Mouse (Mus musculus): Measurements from ENCODE around the gene Gm8180.
"Not testable (repeated sequence)": the region's sequence is repeated elsewhere in the genome, so short reads cannot be mapped to it uniquely, and the experiment has no call there.

The Gm8180 gene

GRCm38 (mm10) chr14:43784645-43785044 lies at the start of gene Gm8180:
Gene Gm8180 (minus strand): TSS chr14:43784745.
- DNase-seq (ENCODE audit: low spot score): not testable (repeated sequence)

GRCm38 (mm10) chr14:43830385-43830784 lies 45.8 kb upstream of the Gm8180 start:
- DNase-seq (ENCODE audit: low spot score): not testable (repeated sequence)

DNA sequence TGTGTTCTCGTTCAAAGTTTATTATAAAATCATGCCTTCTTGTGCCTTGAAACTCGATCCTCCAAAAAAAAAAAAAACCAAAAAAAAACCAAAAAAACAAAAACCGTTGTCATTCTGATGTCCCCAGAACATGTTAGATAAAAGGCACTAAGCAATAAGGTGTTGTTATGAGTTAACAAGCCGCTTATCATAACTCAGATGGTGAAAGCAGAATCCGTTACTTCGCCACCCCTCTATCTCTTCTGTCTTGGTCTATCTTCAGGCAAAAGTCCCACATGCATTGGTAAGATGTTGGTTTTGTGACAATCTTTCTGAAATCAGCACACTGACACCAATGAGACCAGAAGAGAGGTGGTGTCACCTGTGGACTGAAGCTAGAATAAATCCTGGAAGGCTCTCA lies 39.6 kb upstream of the Gm8180 start:
- DNase-seq (ENCODE audit: low spot score): not testable (repeated sequence)

- DNase-seq (ENCODE audit: low spot score): not testable (repeated sequence)
Observed at GRCm38 (mm10) chr14:43821869-43822268, 37.3 kb upstream of the Gm8180 start.

- not testable (repeated sequence) for DNase-seq (ENCODE audit: low spot score)
Observed at GRCm38 (mm10) chr14:43812458-43812857, 27.9 kb upstream of the Gm8180 start.

- DNase-seq (ENCODE audit: low spot score): not testable (repeated sequence)
Observed at GRCm38 (mm10) chr14:43808142-43808541, 23.6 kb upstream of the Gm8180 start.

DNA sequence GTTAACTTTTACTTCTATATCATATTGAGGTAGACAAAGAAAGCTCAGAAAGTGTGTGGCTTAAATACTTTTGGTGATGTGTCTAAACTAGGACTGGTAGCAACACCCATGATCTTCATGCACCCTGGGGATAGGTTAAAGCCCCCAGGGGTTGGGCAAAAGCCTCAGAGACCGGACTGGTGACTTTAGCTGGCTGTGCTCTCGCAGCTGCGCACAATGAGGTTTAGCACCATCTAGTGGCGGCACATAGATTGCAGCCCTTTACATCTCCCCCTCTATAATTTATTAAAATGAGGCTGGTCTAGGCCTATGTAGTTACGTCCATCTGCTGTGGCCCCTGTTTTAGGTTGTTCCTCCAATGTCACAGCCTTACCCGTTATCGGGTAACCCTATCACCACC lies 19.9 kb upstream of the Gm8180 start:
- not testable (repeated sequence) for DNase-seq (ENCODE audit: low spot score)

GRCm38 (mm10) chr14:43796905-43797470 lies 12.4 kb upstream of the Gm8180 start:
- DNase-seq (ENCODE audit: low spot score): not testable (repeated sequence)

DNA sequence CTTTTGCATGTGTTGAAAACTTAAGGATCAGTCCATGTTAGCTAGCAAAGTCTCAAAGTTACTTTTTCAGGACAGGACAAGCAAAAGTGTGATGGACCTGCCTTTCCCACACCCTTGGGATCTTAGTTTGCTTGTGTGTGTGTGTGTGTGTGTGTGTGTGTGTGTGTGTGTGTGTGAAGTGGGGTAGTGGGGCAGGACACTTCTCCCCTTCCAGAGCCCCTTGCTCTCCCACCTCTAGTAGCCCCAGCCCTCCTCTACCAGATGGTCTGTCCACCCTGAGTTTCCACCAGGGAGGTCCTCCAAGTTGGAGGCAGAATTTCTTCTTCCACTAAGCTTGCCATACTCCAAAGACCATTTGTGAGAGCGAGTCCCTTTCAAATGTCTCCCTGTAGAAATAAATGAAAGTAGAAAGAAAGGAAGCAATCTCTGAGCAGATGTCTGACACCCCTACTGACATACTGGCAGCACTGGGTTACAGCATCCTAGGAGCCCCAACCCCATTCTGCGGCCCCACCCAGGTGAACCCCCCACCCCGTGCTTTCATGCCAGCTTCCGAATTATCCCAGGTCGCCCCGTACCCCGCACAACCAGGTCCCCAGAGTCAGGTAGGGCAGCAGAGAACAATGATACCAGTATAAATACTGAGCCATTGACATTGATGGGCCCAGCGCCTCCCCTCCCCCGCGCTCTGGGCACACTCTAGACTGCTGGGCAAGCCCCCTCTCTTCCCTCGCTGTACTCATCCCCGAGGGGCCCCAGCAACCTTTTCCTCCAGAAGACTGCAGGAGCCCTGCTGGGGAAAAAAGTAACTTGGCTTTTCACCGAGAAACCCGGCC lies 11.7 kb upstream of the Gm8180 start:
- DNase-seq (ENCODE audit: low spot score): no peak

- not testable (repeated sequence) for DNase-seq (ENCODE audit: low spot score)
Observed at GRCm38 (mm10) chr14:43793811-43794210, 9.3 kb upstream of the Gm8180 start.

DNA sequence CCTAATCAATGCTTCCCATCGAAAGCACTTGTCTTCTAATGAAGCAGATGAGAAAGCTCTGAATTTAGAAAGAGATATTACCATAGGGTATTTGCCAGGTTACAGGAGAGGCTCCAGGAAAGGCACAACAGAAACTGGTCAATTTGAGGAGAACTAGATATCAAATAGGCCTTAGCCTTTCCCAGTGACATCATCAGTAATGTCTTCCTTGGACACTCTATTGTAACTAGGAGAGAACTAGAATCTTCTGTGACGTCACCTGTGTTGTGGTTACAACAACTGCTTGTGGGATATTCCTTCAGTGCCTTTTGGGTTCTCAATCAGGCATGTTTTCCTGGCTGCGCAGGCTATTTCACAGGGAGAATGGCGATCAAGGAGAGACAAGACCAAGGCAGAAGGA lies 37.0 kb downstream of the Gm8180 start, which contains the start of gene Gm6526:
Gm6526 (plus strand) TSS at position 301 of the 400 bp plus-strand sequence.
- DNase-seq (ENCODE audit: low spot score): not testable (repeated sequence)

Measured in left cerebral cortex, adult 11 months (tissue).